Mouse (Mus musculus): ENCODE results near the gene F12. TPM values are rescaled to one million over a fixed set of nuclear protein-coding genes. Genes with fewer than 3 reads are reported as not detected.

F12 gene
- 0.14 and 0.16 TPM in 2 replicates for polyA plus RNA-seq (2012; rRNA removed)

DNA sequence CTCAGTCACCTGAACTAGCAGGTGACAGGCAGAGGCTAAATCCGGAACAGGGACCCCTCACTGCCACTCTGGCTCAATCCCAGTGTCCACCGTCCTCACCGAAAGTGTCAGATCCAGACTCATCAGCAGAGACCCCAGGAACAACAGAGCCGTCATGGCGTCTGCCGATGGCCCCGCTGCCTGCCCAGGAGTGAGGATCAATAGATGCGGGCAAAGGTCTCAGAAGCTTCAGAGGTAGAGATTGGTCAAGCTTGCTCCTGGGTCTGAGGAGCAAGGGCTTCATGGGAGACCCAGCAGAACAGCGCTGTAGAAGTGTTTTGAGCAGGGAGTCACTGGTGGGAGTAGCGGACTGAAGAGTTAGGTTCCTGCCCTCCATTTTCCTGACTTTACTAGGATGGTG lies at the start of gene F12:
F12 (minus strand) TSS at position 181 of the 400 bp plus-strand sequence.

DNA sequence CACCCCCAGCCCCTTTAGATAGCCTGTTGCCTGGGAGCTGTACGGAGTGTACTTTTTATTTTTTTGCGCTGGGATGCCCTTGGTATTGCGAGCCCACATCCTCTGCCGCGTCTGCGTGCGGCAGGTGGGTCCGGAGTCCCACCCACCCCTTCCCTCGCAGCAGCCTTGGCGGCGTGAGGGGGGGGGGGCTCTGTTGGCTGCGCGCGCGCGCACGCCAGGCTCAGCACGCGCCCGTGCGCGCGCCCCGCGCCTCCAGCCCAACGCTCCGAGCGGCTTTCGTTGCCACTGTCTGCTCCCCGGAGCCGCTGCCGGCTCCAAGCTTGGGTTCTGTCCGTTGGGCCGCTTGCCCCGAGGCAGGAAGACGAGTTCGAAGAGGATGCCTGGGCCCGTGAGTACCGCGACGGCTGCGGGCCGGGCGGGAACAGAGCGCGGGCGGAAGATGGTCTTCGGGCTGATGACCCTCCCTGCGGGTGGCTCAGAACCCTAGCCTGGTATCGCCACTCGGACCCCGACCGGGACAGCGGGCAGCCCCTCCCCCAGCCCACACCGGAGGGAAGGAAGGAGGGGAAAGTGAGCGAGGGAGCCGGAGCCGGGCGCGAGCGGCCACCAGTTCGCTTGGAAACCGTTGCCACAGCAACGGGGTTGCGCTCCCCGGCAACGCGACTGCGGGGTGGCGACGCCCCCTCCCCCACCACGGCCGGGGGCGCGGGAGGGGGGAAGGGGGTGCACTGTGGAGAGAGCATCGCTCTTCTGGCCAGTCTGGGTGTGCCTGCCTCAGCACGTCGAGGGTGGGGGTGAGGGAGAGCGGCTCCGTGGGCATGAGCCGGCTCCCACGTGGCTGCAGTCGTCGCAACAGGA lies 37.7 kb upstream of the F12 start, which contains the start of gene Prr7:
Prr7 (plus strand) TSS at position 241 of the 858 bp plus-strand sequence.

DNA sequence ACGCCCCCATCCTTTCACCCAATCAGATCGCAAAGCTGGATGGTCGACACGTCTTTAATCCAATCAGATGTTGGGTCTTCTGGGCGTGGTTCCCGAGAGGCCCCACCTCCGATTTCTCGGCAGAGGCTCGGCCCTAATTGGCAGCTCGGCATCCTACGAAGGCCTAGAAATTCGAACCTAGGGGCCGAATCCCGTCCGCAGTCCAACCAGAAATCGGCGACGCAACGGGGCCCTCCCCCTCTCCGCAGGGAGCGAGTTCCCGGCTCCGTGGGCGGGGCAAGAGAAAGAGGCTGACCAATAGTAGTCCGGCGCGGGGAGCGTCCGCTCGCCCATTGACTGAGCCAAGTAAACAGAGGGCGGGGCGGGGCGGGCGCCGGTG lies 18.3 kb upstream of the F12 start, which contains the start of gene Grk6:
Grk6 (plus strand) TSS at position 136 of the 379 bp plus-strand sequence.

DNA sequence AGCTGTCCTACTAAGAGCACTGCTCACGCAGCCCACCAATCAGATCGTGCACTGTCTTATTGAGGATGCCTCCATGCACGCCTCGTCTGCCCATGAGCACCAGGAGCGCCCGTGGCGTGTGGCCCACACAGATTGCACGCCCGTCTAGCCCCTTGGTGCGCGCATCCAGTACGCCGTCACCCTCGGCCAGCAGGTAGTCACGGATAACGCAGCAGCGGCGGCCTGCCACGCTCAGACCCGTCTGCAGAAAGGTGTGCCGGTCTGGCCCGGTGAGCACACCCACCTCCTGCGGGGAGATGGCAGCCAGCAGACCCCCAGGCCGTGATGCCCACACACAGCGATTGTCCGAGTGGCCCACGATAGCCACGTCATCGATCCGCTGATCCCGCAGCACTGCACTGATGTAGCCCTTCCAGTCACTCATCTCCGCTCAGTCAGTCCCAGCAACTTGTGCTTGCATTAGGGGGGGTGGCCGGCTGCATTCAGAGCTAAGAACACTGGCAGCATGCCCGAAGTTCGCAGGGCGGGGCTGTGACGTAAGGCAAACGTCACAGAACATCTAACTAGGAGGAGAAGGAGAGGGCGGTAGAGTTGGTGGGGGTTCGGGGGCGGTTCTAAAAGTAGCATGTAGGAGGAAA lies 11.7 kb downstream of the F12 start, which contains the start of gene Pfn3:
Pfn3 (minus strand) TSS at position 490 of the 638 bp plus-strand sequence.

DNA sequence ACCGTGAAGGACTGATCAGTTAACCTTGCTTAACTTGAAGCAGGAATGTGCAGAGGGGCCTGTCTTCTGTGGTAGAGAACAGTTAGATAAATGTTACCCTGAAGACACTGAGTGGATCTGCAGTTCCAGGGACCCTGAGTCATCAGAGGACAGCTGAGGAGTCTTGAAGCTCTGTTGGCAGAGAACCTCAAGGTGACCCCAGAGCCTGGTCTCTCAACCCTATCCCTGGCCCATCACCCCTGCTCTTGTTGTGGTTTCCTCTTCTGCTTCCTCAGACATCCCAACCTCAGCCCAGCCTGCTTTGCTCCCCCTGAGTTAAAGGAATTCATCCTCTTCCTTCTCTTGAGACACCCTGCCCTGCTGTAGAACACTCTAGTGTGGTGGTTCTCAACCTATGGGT lies 28.5 kb downstream of the F12 start, which contains the start of gene Slc34a1:
Slc34a1 (plus strand) TSS at position 100 of the 400 bp plus-strand sequence.

DNA sequence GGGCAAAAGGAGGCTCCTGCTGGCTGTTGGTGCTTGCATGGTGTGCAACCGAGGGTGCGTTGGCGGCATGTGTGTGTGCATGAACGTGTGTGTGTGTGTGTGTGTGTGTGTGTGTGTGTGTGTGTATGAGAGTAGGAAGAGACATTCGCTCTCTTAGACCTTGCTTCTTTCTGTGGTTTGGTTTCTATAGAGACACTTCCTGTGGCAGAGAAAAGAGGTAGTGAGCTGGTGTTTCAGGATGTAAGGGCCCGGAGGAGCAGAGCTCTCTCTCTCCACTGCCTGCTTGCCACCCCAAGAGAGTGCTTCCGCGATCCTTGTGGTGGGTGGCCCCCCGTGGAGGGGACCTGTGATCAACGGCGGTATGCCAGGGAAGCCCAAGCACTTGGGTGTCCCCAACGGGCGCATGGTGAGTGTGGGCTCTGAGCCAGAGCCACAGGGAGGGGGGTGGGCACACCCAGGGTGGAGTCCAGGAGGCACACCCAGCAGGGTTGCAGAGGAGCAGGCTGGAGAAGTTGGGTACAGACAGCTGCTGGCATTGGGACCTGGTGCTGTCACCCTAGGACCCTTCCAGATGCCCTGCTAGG lies 57.0 kb downstream of the F12 start, which contains the start of gene Rgs14:
Rgs14 (plus strand) TSS at position 202 of the 584 bp plus-strand sequence.

Other genes starting within 250 kb of the F12 start
- 36.5 and 38.0 TPM in 2 replicates for gene Nsd1, start 217.0 kb downstream of the F12 start, polyA plus RNA-seq (2012; rRNA removed)
- gene Prelid1, start 106.3 kb downstream of the F12 start, polyA plus RNA-seq (2012; rRNA removed): 238 and 239 TPM in 2 replicates
- 146 and 152 TPM in 2 replicates for gene Rab24, start 104.8 kb downstream of the F12 start, polyA plus RNA-seq (2012; rRNA removed)
- 15.4 and 18.9 TPM in 2 replicates for gene Mxd3, start 97.0 kb downstream of the F12 start, polyA plus RNA-seq (2012; rRNA removed)
- gene Lman2, start 64.0 kb downstream of the F12 start, polyA plus RNA-seq (2012; rRNA removed): 47.5 and 48.6 TPM in 2 replicates
- gene Rgs14, start 57.1 kb downstream of the F12 start, polyA plus RNA-seq (2012; rRNA removed): 2.0 and 2.5 TPM in 2 replicates
- gene Slc34a1, start 28.6 kb downstream of the F12 start, polyA plus RNA-seq (2012; rRNA removed): 0.13 TPM in 1 of 2 replicates, not detected in the other
- 1.2 and 1.4 TPM in 2 replicates for gene Pfn3, start 11.6 kb downstream of the F12 start, polyA plus RNA-seq (2012; rRNA removed)
- 75.3 and 78.3 TPM in 2 replicates for gene Grk6, start 18.3 kb upstream of the F12 start, polyA plus RNA-seq (2012; rRNA removed)
- 67.4 and 83.4 TPM in 2 replicates for gene Prr7, start 37.5 kb upstream of the F12 start, polyA plus RNA-seq (2012; rRNA removed)
- 586 and 690 TPM in 2 replicates for gene Dbn1, start 61.3 kb upstream of the F12 start, polyA plus RNA-seq (2012; rRNA removed)
- 105 and 118 TPM in 2 replicates for gene Pdlim7, start 86.9 kb upstream of the F12 start, polyA plus RNA-seq (2012; rRNA removed)
- 13.9 and 15.9 TPM in 2 replicates for gene Dok3, start 102.5 kb upstream of the F12 start, polyA plus RNA-seq (2012; rRNA removed)
- gene Ddx41, start 109.9 kb upstream of the F12 start, polyA plus RNA-seq (2012; rRNA removed): 90.3 and 94.8 TPM in 2 replicates
- gene Fam193b, start 144.3 kb upstream of the F12 start, polyA plus RNA-seq (2012; rRNA removed): 137 and 144 TPM in 2 replicates
- 133 and 139 TPM in 2 replicates for gene Tmed9, start 146.9 kb upstream of the F12 start, polyA plus RNA-seq (2012; rRNA removed)
- 48.9 and 49.4 TPM in 2 replicates for gene B4galt7, start 173.1 kb upstream of the F12 start, polyA plus RNA-seq (2012; rRNA removed)
- gene Caml, start 196.2 kb upstream of the F12 start, polyA plus RNA-seq (2012; rRNA removed): 89.9 and 91.4 TPM in 2 replicates
- gene Ddx46, start 208.2 kb upstream of the F12 start, polyA plus RNA-seq (2012; rRNA removed): 50.6 and 54.7 TPM in 2 replicates